Mouse (Mus musculus) hindbrain, postnatal 0 days (tissue): ENCODE results near the gene Olfr709-ps1. TPM values are rescaled to one million over a fixed set of nuclear protein-coding genes. Genes with fewer than 3 reads are reported as not detected.
"Not testable (repeated sequence)": the region's sequence is repeated elsewhere in the genome, so short reads cannot be mapped to it uniquely, and the experiment has no call there.

Source experiments
- ATAC-seq: fragments of 200-750 bp; cut with Nextera tagmentation; 2 replicates; pipeline ENCODE4 v1.8.0; 2017; ENCODE audit warnings: mild to moderate bottlenecking, moderate TSS enrichment, moderate library complexity
- DNase-seq: peaks from one replicate; pipeline ENCODE4 v3.0.0-alpha.2; 2015; ENCODE audit warnings: low spot score
- H3K27ac ChIP-seq: fragments of 300-500 bp; sonication (generic); 2 replicates; pipeline ENCODE4 v1.5.1; 2014; ENCODE audit warnings: mild to moderate bottlenecking
- H3K27me3 ChIP-seq: fragments of 300-500 bp; sonication (generic); 2 replicates; pipeline ENCODE4 v1.6.1; 2014; ENCODE audit warnings: low read length, mixed read lengths; ENCODE audit not compliant: insufficient read depth
- H3K36me3 ChIP-seq: fragments of 300-500 bp; sonication (generic); 2 replicates; pipeline ENCODE4 v1.6.1; 2014; ENCODE audit warnings: low read length, mixed read lengths; ENCODE audit not compliant: insufficient read depth
- H3K4me1 ChIP-seq: fragments of 300-500 bp; sonication (generic); 2 replicates; pipeline ENCODE4 v1.6.1; 2014; ENCODE audit warnings: antibody characterized with exemption, low read length, mixed read lengths; ENCODE audit not compliant: insufficient read depth
- H3K4me2 ChIP-seq: fragments of 300-500 bp; sonication (generic); 2 replicates; pipeline ENCODE4 v1.6.1; 2014; ENCODE audit warnings: low read depth, mild to moderate bottlenecking, low read length, moderate library complexity, mixed read lengths
- H3K4me3 ChIP-seq: fragments of 300-500 bp; sonication (generic); 2 replicates; pipeline ENCODE4 v1.5.1; 2014; ENCODE audit warnings: low read length
- H3K9ac ChIP-seq: fragments of 300-500 bp; sonication (generic); replicated peaks from 2 replicates; pipeline ENCODE4 v1.6.1; 2014; ENCODE audit warnings: mild to moderate bottlenecking, low read length, moderate library complexity, mixed read lengths
- H3K9me3 ChIP-seq: fragments of 300-500 bp; sonication (generic); 2 replicates; pipeline ENCODE4 v1.6.1; 2016; ENCODE audit warnings: low read length, mixed read lengths
- CTCF ChIP-seq: IDR thresholded peaks from 2 replicates; pipeline ENCODE4 v1.5.1; 2016; ENCODE audit warnings: antibody characterized with exemption, control low read depth, low read depth
- WGBS: fragments of 180-500 bp; shearing (Covaris S2); extraction: QIAGEN DNeasy Blood & Tissue Kit; methylation state at CpG from one replicate; pipeline ENCODE4 v1.1.7; 2014; 5-methylcytosine and 5-hydroxymethylcytosine counted together
- polyA plus RNA-seq: library from polyadenylated mRNA; unstranded; fragments of >200 nt; fragmentation: Nextera tagmentation; extraction: Ambion mirVana; gene quantifications from 2 replicates; pipeline ENCODE4 v1.2.1, GENCODE M21; 2015
- total RNA-seq: library from RNA; depleted of rRNA; stranded (reverse); fragments of >200 nt; gene quantifications from 2 replicates; pipeline ENCODE4 v1.2.3, GENCODE M21; 2014; rRNA removed

The Olfr709-ps1 gene
- total RNA-seq (not detected in 2 replicates), polyA plus RNA-seq (not detected in 2 replicates)

GRCm38 (mm10) chr7:106932119-106932518, at the start of gene Olfr709-ps1:
Gene Olfr709-ps1, minus strand, starts transcription at chr7:106932219.
- no peak for TF ChIP-seq CTCF

DNA sequence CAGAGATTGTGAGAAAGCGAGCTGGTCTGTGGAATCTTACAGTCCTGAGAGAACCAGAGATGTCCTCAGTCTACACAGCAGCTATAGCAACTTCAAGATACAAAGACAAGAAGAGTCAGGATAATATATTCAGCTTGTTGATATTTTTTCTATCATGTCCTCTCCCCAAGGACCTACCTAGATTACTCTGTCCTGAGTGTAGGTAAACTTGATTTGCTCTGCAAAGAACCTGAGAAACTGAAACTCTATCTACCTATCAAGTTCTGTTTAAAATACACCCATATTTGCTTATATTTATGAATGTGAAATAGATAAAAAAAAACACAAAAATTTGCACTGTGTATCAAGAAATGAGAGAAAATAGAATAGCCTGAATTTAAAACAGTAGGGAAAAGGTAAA, 43.3 kb upstream of the Olfr709-ps1 start, which contains the start of gene Olfr711:
Gene Olfr711 (minus strand): TSS at position 101 of the 400 bp plus-strand sequence.
- ATAC-seq: no peak
- Histone ChIP-seq H3K27ac (no peak within 1 kb of the TSS), H3K9ac (no peak within 1 kb of the TSS), H3K27me3 (no peaks in the 10 kb centered on the region), H3K9me3 (no peaks in the 10 kb centered on the region), H3K4me2 (no peak within 1 kb of the TSS), H3K36me3 (no peaks in the 10 kb centered on the region), H3K4me3 (no peak within 1 kb of the TSS), H3K4me1 (no peaks in the 10 kb centered on the region)
- no peak for DNase-seq
- 68% methylated on average over 1 of the region's 1 CpGs for WGBS
- no peak for TF ChIP-seq CTCF

More at GRCm38 (mm10) chr7:106932119-106932518, at the start of gene Olfr709-ps1:
- no peak within 1 kb of the TSS for H3K4me3 ChIP-seq
- no peak within 1 kb of the TSS for H3K27ac ChIP-seq
- H3K27me3 ChIP-seq: no peaks in the 10 kb centered on the region
- no peak for ATAC-seq
- H3K4me2 ChIP-seq: no peak within 1 kb of the TSS
- no peaks in the 10 kb centered on the region for H3K9me3 ChIP-seq
- H3K36me3 ChIP-seq: no peaks in the 10 kb centered on the region
- H3K4me1 ChIP-seq: no peaks in the 10 kb centered on the region
- no peak within 1 kb of the TSS for H3K9ac ChIP-seq
- DNase-seq: no peak

DNA sequence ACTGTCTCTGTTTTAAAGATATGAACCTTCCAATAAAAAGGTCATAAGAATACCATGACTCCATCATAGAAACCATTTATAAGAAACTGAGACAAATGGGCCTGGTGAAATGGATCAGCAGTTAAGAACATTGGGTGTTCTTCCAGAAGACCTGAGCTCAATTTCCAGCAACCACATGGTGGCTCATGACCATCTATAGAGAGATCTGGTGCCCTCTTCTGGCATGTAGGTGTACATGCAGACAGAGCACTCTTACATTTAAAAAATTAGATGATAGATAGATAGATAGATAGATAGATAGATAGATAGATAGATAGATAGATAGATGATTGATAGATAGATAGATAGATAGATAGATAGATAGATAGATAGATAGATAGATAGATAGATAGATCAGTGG, 35.5 kb upstream of the Olfr709-ps1 start:
- peak; percentile 23; the same call in 1 of the 2 replicates for TF ChIP-seq CTCF
- H3K9me3 ChIP-seq, H3K9ac ChIP-seq, H3K4me1 ChIP-seq, DNase-seq, H3K27ac ChIP-seq, H3K4me2 ChIP-seq, ATAC-seq, H3K27me3 ChIP-seq, H3K36me3 ChIP-seq, H3K4me3 ChIP-seq: not testable (repeated sequence)

GRCm38 (mm10) chr7:106963837-106964236, 31.8 kb upstream of the Olfr709-ps1 start, which contains the start of gene Olfr6:
Gene Olfr6, minus strand, starts transcription at chr7:106963937.
- TF ChIP-seq CTCF: no peak
- 95% methylated on average over 1 of the region's 1 CpGs for WGBS
- Histone ChIP-seq H3K4me2 (no peak within 1 kb of the TSS), H3K4me1 (no peaks in the 10 kb centered on the region), H3K27ac (no peak within 1 kb of the TSS), H3K36me3 (no peaks in the 10 kb centered on the region), H3K27me3 (no peaks in the 10 kb centered on the region), H3K4me3 (no peak within 1 kb of the TSS), H3K9me3 (no peaks in the 10 kb centered on the region), H3K9ac (no peak within 1 kb of the TSS)
- DNase-seq (no peak), ATAC-seq (no peak)

- no peak for TF ChIP-seq CTCF
- ATAC-seq: no peak
- H3K4me2 ChIP-seq: no peak within 1 kb of the TSS
- H3K4me1 ChIP-seq: no peaks in the 10 kb centered on the region
- H3K27ac ChIP-seq: no peak within 1 kb of the TSS
- no peak within 1 kb of the TSS for H3K4me3 ChIP-seq
- no peaks in the 10 kb centered on the region for H3K9me3 ChIP-seq
- H3K9ac ChIP-seq: no peak within 1 kb of the TSS
- H3K36me3 ChIP-seq: no peaks in the 10 kb centered on the region
- 73% methylated on average over 3 of the region's 3 CpGs for WGBS
- DNase-seq: no peak
- H3K27me3 ChIP-seq: no peaks in the 10 kb centered on the region
These were observed 16.2 kb upstream of the Olfr709-ps1 start, which contains the start of gene Olfr710 for GRCm38 (mm10) chr7:106948212-106948611. Gene Olfr710, minus strand, starts transcription at chr7:106948312.

GRCm38 (mm10) chr7:106920961-106921360, 11.1 kb downstream of the Olfr709-ps1 start:
- not testable (repeated sequence) for H3K9ac ChIP-seq, ATAC-seq, H3K4me1 ChIP-seq, H3K9me3 ChIP-seq, H3K27ac ChIP-seq, H3K36me3 ChIP-seq, H3K27me3 ChIP-seq, H3K4me2 ChIP-seq, DNase-seq, H3K4me3 ChIP-seq
- WGBS: 85% methylated on average over 5 of the region's 7 CpGs

GRCm38 (mm10) chr7:106907676-106908075, 24.3 kb downstream of the Olfr709-ps1 start, which contains the start of gene Olfr1532-ps1:
Gene Olfr1532-ps1, plus strand, starts transcription at chr7:106908001.
- H3K27me3 ChIP-seq: no peaks in the 10 kb centered on the region
- H3K27ac ChIP-seq: no peak within 1 kb of the TSS
- no peak within 1 kb of the TSS for H3K4me2 ChIP-seq
- DNase-seq (no peak), ATAC-seq (no peak)
- H3K9ac ChIP-seq: no peak within 1 kb of the TSS
- H3K4me1 ChIP-seq: no peaks in the 10 kb centered on the region
- TF ChIP-seq CTCF: no peak
- no peaks in the 10 kb centered on the region for H3K36me3 ChIP-seq
- WGBS: 53% methylated on average over 2 of the region's 2 CpGs
- no peak within 1 kb of the TSS for H3K4me3 ChIP-seq
- no peaks in the 10 kb centered on the region for H3K9me3 ChIP-seq

DNA sequence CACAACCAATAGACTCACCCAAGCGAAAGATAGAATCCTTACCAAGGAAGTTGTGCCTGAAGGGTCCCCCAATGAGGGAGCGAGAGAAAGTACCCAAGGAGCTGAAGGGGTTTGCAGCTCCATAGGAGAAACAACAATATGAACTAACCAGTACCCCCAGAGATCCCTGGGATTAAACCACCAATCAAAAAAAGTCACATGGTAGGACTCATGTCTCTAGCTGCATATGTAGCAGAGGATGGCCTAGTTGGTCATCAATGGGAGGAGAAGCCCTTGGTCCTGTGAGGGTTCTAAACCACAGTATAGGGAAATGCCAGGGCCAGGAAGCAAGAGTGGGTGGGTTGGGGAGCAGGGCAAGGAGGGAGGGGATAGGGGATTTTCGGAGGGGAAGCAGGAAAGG, 30.9 kb downstream of the Olfr709-ps1 start, which contains the start of gene Olfr707:
Gene Olfr707 (minus strand): TSS at position 101 of the 400 bp plus-strand sequence.
- ATAC-seq, DNase-seq, H3K4me1 ChIP-seq, H3K36me3 ChIP-seq, H3K9me3 ChIP-seq, H3K9ac ChIP-seq, H3K4me2 ChIP-seq, H3K27ac ChIP-seq, H3K27me3 ChIP-seq, H3K4me3 ChIP-seq: not testable (repeated sequence)
- WGBS: 89% methylated on average over 3 of the region's 3 CpGs
